Mouse (Mus musculus): Measurements from ENCODE around the gene Syngr3. TPM values are rescaled to one million over a fixed set of nuclear protein-coding genes. Genes with fewer than 3 reads are reported as not detected.

The Syngr3 gene
- total RNA-seq (2014; rRNA removed) = 218 and 221 TPM in 2 replicates
- polyA plus RNA-seq (2015; fragmentation: Nextera tagmentation; extraction: Ambion mirVana) = 255 and 290 TPM in 2 replicates

DNA sequence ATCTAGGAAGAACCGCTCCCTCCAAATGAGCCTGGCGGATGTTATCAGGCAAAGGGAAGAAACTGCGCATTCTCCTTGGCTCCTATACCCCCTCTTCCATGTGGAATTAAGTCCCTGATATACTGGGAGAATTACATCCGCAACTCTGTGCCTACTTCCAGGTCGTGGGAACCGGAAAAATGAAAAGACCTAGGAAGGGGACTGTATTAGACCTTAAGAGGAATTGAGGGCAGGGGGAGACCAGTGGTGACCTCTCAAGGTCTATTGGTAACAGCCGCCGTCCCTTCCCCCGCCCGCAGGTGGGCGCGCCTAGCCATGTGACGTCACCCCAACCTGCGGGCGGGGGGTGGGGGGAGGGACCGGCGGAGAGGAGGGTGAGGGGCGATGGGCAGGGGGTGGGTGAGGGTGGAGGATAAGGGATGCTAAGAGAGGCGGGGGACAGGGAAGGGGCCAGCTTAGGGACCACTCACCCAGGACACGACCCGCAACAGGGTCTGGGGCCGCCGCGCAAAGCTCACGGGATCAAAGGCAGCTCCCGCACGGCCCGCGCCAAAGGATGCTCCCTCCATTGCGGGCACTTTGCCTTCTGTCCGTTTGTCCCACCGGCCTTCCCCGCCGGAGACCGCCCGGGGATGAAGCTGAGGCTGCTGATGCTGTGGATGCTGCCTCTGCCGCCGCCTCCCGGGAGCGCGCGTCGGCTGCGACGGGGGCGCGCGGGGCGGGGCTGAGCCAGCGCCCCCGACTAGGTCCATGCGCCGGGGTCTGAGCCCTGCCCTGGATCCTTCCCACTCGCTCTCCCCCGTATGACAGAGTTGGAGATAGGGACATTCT, at the start of gene Syngr3:
Syngr3 (minus strand) TSS at position 705 of the 831 bp plus-strand sequence.
- Histone ChIP-seq H3K36me3 (ENCODE audit: insufficient read depth) (peaks cover 17% of the 10 kb centered on the region; the same call in 1 of the 2 replicates), H3K4me2 (ENCODE audit: low read depth) (peak within 1 kb of the TSS; percentile 74), H3K9ac (peak within 1 kb of the TSS; percentile 92), H3K27me3 (ENCODE audit: insufficient read depth, low read length) (no peaks in the 10 kb centered on the region), H3K4me3 (ENCODE audit: low read depth, low read length) (peak within 1 kb of the TSS; percentile 80), H3K4me1 (ENCODE audit: insufficient read depth) (peaks cover 22% of the 10 kb centered on the region), H3K27ac (ENCODE audit: low read depth, low read length) (peak within 1 kb of the TSS; percentile 88), H3K9me3 (ENCODE audit: low read length) (no peaks in the 10 kb centered on the region)
- peak; percentile 80 for ATAC-seq
- DNase-seq = peak; percentile 80
- 0 out of 2 replicates have a peak, but pooled peaks have one; percentile 14 for TF ChIP-seq CTCF (IDR thresholded peaks at IDR 0.05; ENCODE audit: low read depth)
- 2% methylated on average over 41 of the region's 55 CpGs for WGBS

GRCm38 (mm10) chr17:24738238-24738637, 48.5 kb upstream of the Syngr3 start:
- H3K36me3 ChIP-seq (ENCODE audit: insufficient read depth) = peaks cover 5% of the 10 kb centered on the region; the same call in 1 of the 2 replicates
- ATAC-seq (no peak), DNase-seq (no peak)
- no peak for TF ChIP-seq CTCF (IDR thresholded peaks at IDR 0.05; ENCODE audit: low read depth)
- no peak overlapping the region for H3K27ac ChIP-seq (ENCODE audit: low read depth, low read length)
- H3K9me3 ChIP-seq (ENCODE audit: low read length) = no peaks in the 10 kb centered on the region
- no peak overlapping the region for H3K4me3 ChIP-seq (ENCODE audit: low read depth, low read length)
- no peak overlapping the region for H3K9ac ChIP-seq
- no peak overlapping the region for H3K4me2 ChIP-seq (ENCODE audit: low read depth)
- no peaks in the 10 kb centered on the region for H3K4me1 ChIP-seq (ENCODE audit: insufficient read depth)
- 88% methylated on average over 4 of the region's 4 CpGs for WGBS
- no peaks in the 10 kb centered on the region for H3K27me3 ChIP-seq (ENCODE audit: insufficient read depth, low read length)

DNA sequence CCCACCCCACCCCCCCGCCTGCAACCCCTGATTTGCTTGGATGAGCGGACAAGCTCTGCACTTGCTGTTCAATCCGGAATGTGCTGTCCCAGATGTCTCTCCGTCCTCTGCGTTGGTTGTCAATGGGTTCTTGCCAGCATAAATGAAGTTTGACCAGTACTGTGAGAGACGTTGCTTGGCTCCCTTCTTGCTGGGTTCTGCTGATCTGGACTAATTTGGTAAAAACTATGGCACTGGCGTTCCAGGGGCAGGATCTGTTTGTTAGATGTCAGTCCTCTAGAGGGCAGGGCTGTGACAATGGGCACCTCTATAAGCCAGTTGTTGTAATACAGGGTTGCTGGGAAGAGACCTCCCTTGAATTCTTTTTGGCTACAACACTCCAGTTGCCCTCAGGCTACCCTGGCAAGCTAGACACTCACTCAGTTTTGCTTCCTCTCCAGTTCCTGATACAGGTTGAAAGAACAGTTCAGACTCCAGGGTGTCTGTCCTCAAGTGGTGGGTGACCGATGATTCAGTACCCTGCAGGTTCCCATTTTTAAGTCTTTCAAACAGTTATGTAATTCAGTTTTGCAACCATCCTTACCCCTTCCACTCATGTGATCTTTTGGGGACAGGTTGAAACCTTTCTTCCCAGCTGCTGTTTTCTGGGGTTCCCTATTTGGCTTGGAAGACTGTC, 47.5 kb upstream of the Syngr3 start:
- Histone ChIP-seq H3K27me3 (ENCODE audit: insufficient read depth, low read length) (no peaks in the 10 kb centered on the region), H3K4me1 (ENCODE audit: insufficient read depth) (no peaks in the 10 kb centered on the region), H3K9me3 (ENCODE audit: low read length) (no peaks in the 10 kb centered on the region), H3K9ac (peak overlapping the region; percentile 56), H3K36me3 (ENCODE audit: insufficient read depth) (peaks cover 5% of the 10 kb centered on the region; the same call in 1 of the 2 replicates), H3K27ac (ENCODE audit: low read depth, low read length) (no peak overlapping the region), H3K4me3 (ENCODE audit: low read depth, low read length) (peak overlapping the region; percentile 60), H3K4me2 (ENCODE audit: low read depth) (peak overlapping the region; percentile 86)
- no peak for DNase-seq
- no peak for TF ChIP-seq CTCF (IDR thresholded peaks at IDR 0.05; ENCODE audit: low read depth)
- no peak for ATAC-seq
- WGBS = 24% methylated on average over 8 of the region's 8 CpGs

DNA sequence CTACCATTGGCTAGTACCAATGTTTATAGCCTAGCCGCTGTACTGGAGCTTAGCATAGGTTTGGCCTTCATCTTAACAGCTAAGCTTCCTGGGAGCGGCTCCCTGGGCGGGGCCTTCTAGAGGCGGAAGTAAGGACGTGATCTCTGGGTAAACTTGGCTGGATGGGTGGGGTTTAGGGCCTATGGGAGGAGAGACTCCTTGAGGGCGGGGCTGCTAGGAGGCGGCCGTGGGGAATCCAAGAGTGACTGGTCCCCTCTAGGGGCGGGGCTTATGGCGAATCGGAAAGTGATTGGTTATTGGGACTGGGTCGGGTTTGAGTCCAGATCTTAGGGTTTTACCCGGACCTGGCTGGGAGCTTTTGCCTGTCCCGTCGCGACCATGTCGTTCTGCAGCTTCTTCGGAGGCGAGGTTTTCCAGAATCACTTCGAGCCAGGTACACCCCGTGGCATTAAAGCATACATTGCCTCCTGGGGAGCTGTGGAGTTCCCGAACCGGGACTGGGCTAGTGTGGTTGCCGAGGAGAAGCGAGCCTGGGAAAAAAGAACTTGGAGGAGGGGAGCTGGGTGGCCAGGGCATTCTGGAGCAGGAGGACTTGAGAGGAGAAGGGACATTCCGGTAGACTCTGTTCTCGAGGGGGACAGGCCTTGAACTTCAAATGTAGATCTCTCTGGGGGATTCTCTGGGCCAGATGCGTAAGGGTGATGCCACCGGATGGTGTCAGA, 46.7 kb upstream of the Syngr3 start, which contains the start of gene Msrb1:
Msrb1 (plus strand) TSS at position 313 of the 722 bp plus-strand sequence.
- ATAC-seq = peak; percentile 99
- no peak for TF ChIP-seq CTCF (IDR thresholded peaks at IDR 0.05; ENCODE audit: low read depth)
- Histone ChIP-seq H3K9ac (peak within 1 kb of the TSS; percentile 56), H3K27me3 (ENCODE audit: insufficient read depth, low read length) (no peaks in the 10 kb centered on the region), H3K36me3 (ENCODE audit: insufficient read depth) (no peaks in the 10 kb centered on the region), H3K27ac (ENCODE audit: low read depth, low read length) (no peak within 1 kb of the TSS), H3K4me1 (ENCODE audit: insufficient read depth) (no peaks in the 10 kb centered on the region), H3K4me3 (ENCODE audit: low read depth, low read length) (peak within 1 kb of the TSS; percentile 60), H3K9me3 (ENCODE audit: low read length) (no peaks in the 10 kb centered on the region), H3K4me2 (ENCODE audit: low read depth) (peak within 1 kb of the TSS; percentile 86)
- 4% methylated on average over 29 of the region's 29 CpGs for WGBS
- peak; percentile 93 for DNase-seq

- Histone ChIP-seq H3K27me3 (ENCODE audit: insufficient read depth, low read length) (no peaks in the 10 kb centered on the region), H3K4me1 (ENCODE audit: insufficient read depth) (no peaks in the 10 kb centered on the region), H3K9ac (no peak overlapping the region), H3K4me2 (ENCODE audit: low read depth) (no peak overlapping the region), H3K9me3 (ENCODE audit: low read length) (no peaks in the 10 kb centered on the region), H3K27ac (ENCODE audit: low read depth, low read length) (no peak overlapping the region), H3K36me3 (ENCODE audit: insufficient read depth) (no peaks in the 10 kb centered on the region), H3K4me3 (ENCODE audit: low read depth, low read length) (no peak overlapping the region)
- DNase-seq (no peak), ATAC-seq (no peak)
- no peak for TF ChIP-seq CTCF (IDR thresholded peaks at IDR 0.05; ENCODE audit: low read depth)
- 85% methylated on average over 7 of the region's 7 CpGs for WGBS
These were observed 45.7 kb upstream of the Syngr3 start for GRCm38 (mm10) chr17:24735446-24735845.

DNA sequence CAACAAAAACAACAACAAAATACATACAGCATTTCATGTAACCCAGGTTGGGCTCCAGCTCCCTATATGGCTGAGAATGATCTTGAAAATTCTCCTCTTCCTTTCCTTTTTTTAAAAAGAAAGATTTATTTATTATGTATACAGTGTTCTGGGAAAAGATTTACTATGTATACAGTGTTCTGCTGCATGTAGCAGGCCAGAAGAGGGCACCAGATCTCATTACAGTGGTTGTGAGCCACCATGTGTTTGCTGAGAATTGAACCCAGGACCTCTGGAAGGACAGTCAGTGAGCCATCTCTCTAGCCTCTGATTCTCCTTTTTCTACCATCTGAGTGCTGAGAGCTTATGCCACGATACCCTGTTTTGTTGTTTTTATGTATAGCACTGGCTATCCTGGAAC, 44.8 kb upstream of the Syngr3 start:
- TF ChIP-seq CTCF (IDR thresholded peaks at IDR 0.05; ENCODE audit: low read depth) = 0 out of 2 replicates have a peak, but pooled peaks have one; percentile 10
- Histone ChIP-seq H3K9me3 (ENCODE audit: low read length) (no peaks in the 10 kb centered on the region), H3K36me3 (ENCODE audit: insufficient read depth) (no peaks in the 10 kb centered on the region), H3K4me1 (ENCODE audit: insufficient read depth) (no peaks in the 10 kb centered on the region), H3K4me3 (ENCODE audit: low read depth, low read length) (no peak overlapping the region), H3K9ac (no peak overlapping the region), H3K4me2 (ENCODE audit: low read depth) (no peak overlapping the region), H3K27ac (ENCODE audit: low read depth, low read length) (no peak overlapping the region), H3K27me3 (ENCODE audit: insufficient read depth, low read length) (no peaks in the 10 kb centered on the region)
- 91% methylated on average over 1 of the region's 1 CpGs for WGBS
- ATAC-seq = no peak
- DNase-seq = no peak

Measured in forebrain, postnatal 0 days (tissue).